Mouse (Mus musculus): ENCODE measurements at regions not wholly inside any gene's neighbourhood (a gene's known extent, or its start where the extent isn't known, plus 50 kb on each side); places are given as distances from the start of the nearest gene placed in this dataset.

GRCm38 (mm10) chr1:41652646-41653427 lies 847.4 kb downstream of the Tmem182 start:
- no peak for TF ChIP-seq CTCF (IDR thresholded peaks at IDR 0.05; ENCODE audit: low read depth)
- no peak for TF ChIP-seq EP300 (IDR thresholded peaks at IDR 0.05; ENCODE audit: low read depth)

Measured in liver, postnatal 0 days (tissue).